Mouse (Mus musculus): ENCODE results near the gene Trak2. TPM values are rescaled to one million over a fixed set of nuclear protein-coding genes. Genes with fewer than 3 reads are reported as not detected.
"Not testable (repeated sequence)": the region's sequence is repeated elsewhere in the genome, so short reads cannot be mapped to it uniquely, and the experiment has no call there.

The Trak2 gene
- 10 to 100 TPM; 82.5 to 92.3 TPM for total RNA-seq (2021)

- intact Hi-C loops (cut with DNase I) = no loop called here
- peak; percentile 95 for DNase-seq
These were observed at the start of gene Trak2, which contains the start of gene Stradb for GRCm38 (mm10) chr1:58973366-58974221. Gene Trak2 (minus strand): TSS chr1:58973430. Gene Stradb (plus strand): TSS chr1:58973522.

DNA sequence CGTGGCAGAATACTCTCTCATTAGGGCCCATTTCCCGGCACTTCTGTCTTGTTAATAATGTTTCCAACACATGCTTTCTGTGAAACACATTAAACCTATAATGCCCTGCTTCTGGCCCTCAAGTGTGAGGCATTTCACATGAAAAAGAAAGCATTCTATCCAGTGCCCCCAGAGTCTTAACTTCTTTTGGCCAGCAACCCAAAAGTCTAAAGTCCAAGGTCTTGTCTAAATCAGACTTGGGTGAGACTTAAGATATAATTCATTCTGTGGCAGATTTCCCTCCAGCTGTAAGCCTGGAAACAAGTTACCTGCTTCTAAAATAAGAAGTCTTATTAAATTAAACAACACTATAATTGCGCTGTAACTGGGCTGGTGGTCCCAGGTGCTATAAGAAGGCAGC is 48.3 kb upstream of the Trak2 start:
- no peak for DNase-seq
- intact Hi-C loops (cut with DNase I) = no loop called here

GRCm38 (mm10) chr1:59009250-59009649 is 36.0 kb upstream of the Trak2 start:
- intact Hi-C loops (cut with DNase I) = no loop called here
- DNase-seq = no peak

GRCm38 (mm10) chr1:58995313-58995712 is 22.1 kb upstream of the Trak2 start:
- no peak for DNase-seq
- intact Hi-C loops (cut with DNase I) = no loop called here

DNA sequence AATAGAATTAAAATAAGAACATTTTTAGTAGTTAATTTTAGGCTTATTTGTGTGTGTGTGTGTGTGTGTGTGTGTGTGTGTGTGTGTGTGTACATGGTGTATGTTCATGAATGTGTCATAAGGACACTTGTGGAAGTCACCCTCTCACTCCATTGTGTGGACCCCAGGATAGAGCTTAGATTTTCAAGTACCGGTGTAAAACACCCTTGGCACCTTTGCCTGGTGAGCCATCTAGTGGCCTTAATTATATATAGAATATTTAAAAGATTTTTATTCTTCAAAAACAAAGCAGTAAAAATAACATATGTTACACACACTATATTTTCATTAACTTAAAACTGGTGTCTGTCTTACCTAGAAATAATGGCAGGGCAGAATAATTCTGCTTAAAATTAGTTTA is 20.5 kb upstream of the Trak2 start:
- no peak for DNase-seq
- intact Hi-C loops (cut with DNase I) = loop anchor here (5.0 kb wide), 1 partner anchor 179 kb away; no protein-coding TSS in a partner anchor

- DNase-seq = no peak
- intact Hi-C loops (cut with DNase I) = loop anchor here (5.0 kb wide), 1 partner anchor 179 kb away; no protein-coding TSS in a partner anchor
These were observed 19.9 kb upstream of the Trak2 start for GRCm38 (mm10) chr1:58993144-58993543.

GRCm38 (mm10) chr1:58984586-58984985 is 11.4 kb upstream of the Trak2 start:
- DNase-seq = no peak
- intact Hi-C loops (cut with DNase I) = loop anchor here (10.0 kb wide), 1 partner anchor 210 kb away; no protein-coding TSS in a partner anchor

- DNase-seq = no peak
These were observed 9.0 kb upstream of the Trak2 start for GRCm38 (mm10) chr1:58982276-58982675.

GRCm38 (mm10) chr1:58972851-58973365 is 322 bp downstream of the Trak2 start:
- intact Hi-C loops (cut with DNase I) = no loop called here
- DNase-seq = no peak

More at GRCm38 (mm10) chr1:58982276-58982675, 9.0 kb upstream of the Trak2 start:
- intact Hi-C loops (cut with DNase I) = loop anchor here (10.0 kb wide), 1 partner anchor 207 kb away; no protein-coding TSS in a partner anchor

- no peak for DNase-seq
- intact Hi-C loops (cut with DNase I) = no loop called here
These were observed 2.1 kb downstream of the Trak2 start for GRCm38 (mm10) chr1:58971097-58971496.

- DNase-seq = no peak
- intact Hi-C loops (cut with DNase I) = no loop called here
These were observed 3.2 kb downstream of the Trak2 start for GRCm38 (mm10) chr1:58970054-58970453.

- intact Hi-C loops (cut with DNase I) = no loop called here
- no peak for DNase-seq
These were observed 5.7 kb downstream of the Trak2 start for GRCm38 (mm10) chr1:58967534-58967933.

- intact Hi-C loops (cut with DNase I) = no loop called here
- no peak for DNase-seq
These were observed 10.4 kb downstream of the Trak2 start for GRCm38 (mm10) chr1:58962865-58963264.

- intact Hi-C loops (cut with DNase I) = no loop called here
- DNase-seq = no peak
These were observed 10.8 kb downstream of the Trak2 start for GRCm38 (mm10) chr1:58962418-58962817.

DNA sequence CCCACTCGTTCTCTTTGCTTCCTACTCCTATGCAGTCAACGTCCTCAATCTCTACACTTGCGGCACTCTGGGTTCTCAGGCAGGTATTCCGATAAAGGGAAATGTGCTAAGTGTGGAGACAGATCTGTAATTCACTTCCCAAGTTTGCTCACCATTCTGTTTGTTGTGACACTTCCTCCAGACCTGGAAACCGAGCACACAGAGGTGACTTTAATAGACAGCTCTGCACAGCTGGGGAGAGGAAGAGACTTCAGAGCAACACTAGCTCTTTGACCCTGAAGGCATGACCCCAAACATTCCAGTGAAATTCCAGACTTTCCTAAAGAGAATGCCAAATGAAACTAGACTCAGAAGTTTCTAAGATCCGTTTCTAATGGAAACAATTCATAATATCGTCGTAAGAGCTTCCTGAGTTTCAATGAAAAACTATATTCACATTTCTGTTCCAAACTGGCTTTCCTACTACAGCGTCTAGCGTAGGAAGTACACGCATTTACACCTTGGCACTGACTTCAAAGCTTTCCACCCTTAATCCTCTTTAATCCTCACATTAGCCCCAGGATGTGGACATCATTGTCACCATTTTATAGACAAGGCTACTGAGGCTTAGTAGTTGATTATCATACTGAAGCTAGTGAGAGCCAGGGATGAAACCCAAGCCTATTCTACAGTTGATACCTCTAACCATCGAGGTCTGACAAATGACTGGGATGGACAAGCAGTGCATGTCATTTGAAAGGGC is 11.9 kb downstream of the Trak2 start:
- no peak for DNase-seq
- intact Hi-C loops (cut with DNase I) = no loop called here

- intact Hi-C loops (cut with DNase I) = no loop called here
These were observed 13.5 kb downstream of the Trak2 start for GRCm38 (mm10) chr1:58959682-58960081.

DNA sequence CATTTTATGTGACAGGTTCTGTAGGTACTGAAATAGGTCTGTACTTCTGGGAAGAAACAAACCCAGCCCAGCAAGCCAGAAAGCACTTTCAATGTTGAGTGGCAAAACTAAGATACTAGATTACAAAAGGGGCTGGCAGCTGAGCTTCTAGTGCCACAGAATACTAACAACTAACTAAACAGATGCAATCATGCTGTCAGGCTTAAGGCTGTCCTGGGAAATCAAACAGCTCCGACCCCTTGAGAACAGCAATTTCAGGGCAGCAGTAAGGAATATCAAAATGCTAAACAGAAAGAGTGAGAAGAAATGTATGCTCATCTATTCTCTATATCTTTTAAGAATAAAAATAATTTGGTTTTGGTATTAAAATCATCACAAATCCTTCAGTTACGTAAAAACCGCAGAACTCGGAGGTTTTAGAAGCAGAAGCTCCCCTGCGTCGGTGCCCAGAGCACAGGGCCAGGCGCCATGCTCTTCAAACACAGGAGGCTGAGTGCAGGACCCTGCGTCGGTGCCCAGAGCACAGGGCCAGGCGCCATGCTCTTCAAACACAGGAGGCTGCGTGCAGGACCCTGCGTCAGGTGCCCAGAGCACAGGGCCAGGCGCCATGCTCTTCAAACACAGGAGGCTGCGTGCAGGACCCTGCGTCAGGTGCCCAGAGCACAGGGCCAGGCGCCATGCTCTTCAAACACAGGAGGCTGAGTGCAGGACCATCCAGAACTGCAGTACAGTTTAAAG is 14.3 kb downstream of the Trak2 start:
- intact Hi-C loops (cut with DNase I); DNase-seq: not testable (repeated sequence)

More at GRCm38 (mm10) chr1:58959682-58960081, 13.5 kb downstream of the Trak2 start:
- no peak for DNase-seq

GRCm38 (mm10) chr1:58957931-58958330 is 15.3 kb downstream of the Trak2 start:
- intact Hi-C loops (cut with DNase I) = no loop called here
- DNase-seq = no peak

- DNase-seq = no peak
- intact Hi-C loops (cut with DNase I) = no loop called here
These were observed 17.0 kb downstream of the Trak2 start for GRCm38 (mm10) chr1:58956229-58956628.

DNA sequence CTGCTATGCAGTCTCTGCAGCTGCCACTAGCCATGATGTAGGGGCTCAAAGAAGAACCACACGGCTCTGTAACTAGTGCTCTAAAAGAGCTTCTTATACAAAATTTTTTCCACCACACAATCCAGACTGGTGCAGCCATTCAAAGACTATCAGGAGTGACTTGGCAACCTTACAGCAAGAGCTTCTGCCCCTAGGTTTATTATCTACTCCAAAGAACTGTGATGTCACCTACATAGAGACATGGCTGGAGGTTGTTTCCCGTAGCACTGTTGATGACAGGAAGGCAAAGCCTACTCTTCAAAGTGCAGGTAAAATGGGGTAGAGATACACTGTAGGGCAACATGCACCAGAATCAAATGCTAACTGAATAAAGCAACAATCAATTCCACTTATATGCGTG is 17.5 kb downstream of the Trak2 start:
- no peak for DNase-seq
- intact Hi-C loops (cut with DNase I) = no loop called here
